Mouse (Mus musculus): ENCODE data around the gene 1500011B03Rik. TPM values are rescaled to one million over a fixed set of nuclear protein-coding genes. Genes with fewer than 3 reads are reported as not detected.
"Not testable (repeated sequence)": the region's sequence is repeated elsewhere in the genome, so short reads cannot be mapped to it uniquely, and the experiment has no call there.

1500011B03Rik gene
- 220 and 250 TPM in 2 replicates for polyA plus RNA-seq (2015; fragmentation: Nextera tagmentation; extraction: Ambion mirVana)

GRCm38 (mm10) chr5:114822796-114823688 lies at the start of gene 1500011B03Rik:
1500011B03Rik (minus strand) TSS chr5:114823468.
- 7% methylated on average over 53 of the region's 53 CpGs for WGBS
- peak; percentile 93 for ATAC-seq
- H3K4me2 ChIP-seq (ENCODE audit: low read length): peak within 1 kb of the TSS; percentile 55

GRCm38 (mm10) chr5:114865279-114865678 lies 42.0 kb upstream of the 1500011B03Rik start:
- H3K27me3 ChIP-seq (replicated peaks; ENCODE audit: control insufficient read depth, insufficient read depth, low read length): no peaks in the 10 kb centered on the region
- H3K9me3 ChIP-seq (ENCODE audit: control insufficient read depth, low read length): peaks cover 5% of the 10 kb centered on the region; the same call in 1 of the 2 replicates
- no peak overlapping the region for H3K4me3 ChIP-seq (replicated peaks; ENCODE audit: low read length)
- no peak for ATAC-seq
- no peaks in the 10 kb centered on the region for H3K36me3 ChIP-seq (ENCODE audit: control insufficient read depth, insufficient read depth)
- no peak overlapping the region for H3K9ac ChIP-seq (replicated peaks; ENCODE audit: low read depth, low read length)
- 84% methylated on average over 12 of the region's 12 CpGs for WGBS
- H3K4me1 ChIP-seq (replicated peaks; ENCODE audit: control insufficient read depth, insufficient read depth, low read length): no peaks in the 10 kb centered on the region
- no peak overlapping the region for H3K4me2 ChIP-seq (ENCODE audit: low read length)
- no peak overlapping the region for H3K27ac ChIP-seq (ENCODE audit: low read length)

More at GRCm38 (mm10) chr5:114822796-114823688, at the start of gene 1500011B03Rik:
- Histone ChIP-seq H3K9ac (replicated peaks; ENCODE audit: low read depth, low read length) (peak within 1 kb of the TSS; percentile 83), H3K36me3 (ENCODE audit: control insufficient read depth, insufficient read depth) (no peaks in the 10 kb centered on the region), H3K27me3 (replicated peaks; ENCODE audit: control insufficient read depth, insufficient read depth, low read length) (no peaks in the 10 kb centered on the region), H3K4me3 (replicated peaks; ENCODE audit: low read length) (peak within 1 kb of the TSS; percentile 86), H3K27ac (ENCODE audit: low read length) (peak within 1 kb of the TSS; percentile 91), H3K4me1 (replicated peaks; ENCODE audit: control insufficient read depth, insufficient read depth, low read length) (peaks cover 6% of the 10 kb centered on the region), H3K9me3 (ENCODE audit: control insufficient read depth, low read length) (no peaks in the 10 kb centered on the region)

- H3K27ac ChIP-seq (ENCODE audit: low read length): no peak overlapping the region
- WGBS: 81% methylated on average over 7 of the region's 7 CpGs
- peaks cover 5% of the 10 kb centered on the region; the same call in 1 of the 2 replicates for H3K9me3 ChIP-seq (ENCODE audit: control insufficient read depth, low read length)
- no peak overlapping the region for H3K9ac ChIP-seq (replicated peaks; ENCODE audit: low read depth, low read length)
- no peaks in the 10 kb centered on the region for H3K27me3 ChIP-seq (replicated peaks; ENCODE audit: control insufficient read depth, insufficient read depth, low read length)
- H3K4me2 ChIP-seq (ENCODE audit: low read length): no peak overlapping the region
- no peaks in the 10 kb centered on the region for H3K36me3 ChIP-seq (ENCODE audit: control insufficient read depth, insufficient read depth)
- H3K4me3 ChIP-seq (replicated peaks; ENCODE audit: low read length): no peak overlapping the region
- no peak for ATAC-seq
- no peaks in the 10 kb centered on the region for H3K4me1 ChIP-seq (replicated peaks; ENCODE audit: control insufficient read depth, insufficient read depth, low read length)
Observed at GRCm38 (mm10) chr5:114864813-114865212, 41.5 kb upstream of the 1500011B03Rik start.

- no peak for ATAC-seq
- Histone ChIP-seq H3K9ac (replicated peaks; ENCODE audit: low read depth, low read length) (no peak overlapping the region), H3K36me3 (ENCODE audit: control insufficient read depth, insufficient read depth) (no peaks in the 10 kb centered on the region), H3K9me3 (ENCODE audit: control insufficient read depth, low read length) (no peaks in the 10 kb centered on the region), H3K4me2 (ENCODE audit: low read length) (no peak overlapping the region), H3K4me3 (replicated peaks; ENCODE audit: low read length) (no peak overlapping the region), H3K27ac (ENCODE audit: low read length) (no peak overlapping the region), H3K4me1 (replicated peaks; ENCODE audit: control insufficient read depth, insufficient read depth, low read length) (peaks cover 4% of the 10 kb centered on the region; the same call in 1 of the 2 replicates), H3K27me3 (replicated peaks; ENCODE audit: control insufficient read depth, insufficient read depth, low read length) (no peaks in the 10 kb centered on the region)
- 69% methylated on average over 6 of the region's 6 CpGs for WGBS
Observed at GRCm38 (mm10) chr5:114861730-114862129, 38.5 kb upstream of the 1500011B03Rik start.

- H3K27ac ChIP-seq (ENCODE audit: low read length): no peak overlapping the region
- H3K9ac ChIP-seq (replicated peaks; ENCODE audit: low read depth, low read length): peak overlapping the region; percentile 62
- peak overlapping the region; percentile 67 for H3K4me2 ChIP-seq (ENCODE audit: low read length)
- ATAC-seq: peak; percentile 63; the same call in 1 of the 2 replicates
- WGBS: 4% methylated on average over 18 of the region's 18 CpGs
- no peaks in the 10 kb centered on the region for H3K36me3 ChIP-seq (ENCODE audit: control insufficient read depth, insufficient read depth)
- H3K27me3 ChIP-seq (replicated peaks; ENCODE audit: control insufficient read depth, insufficient read depth, low read length): no peaks in the 10 kb centered on the region
- peak overlapping the region; percentile 35 for H3K4me3 ChIP-seq (replicated peaks; ENCODE audit: low read length)
- H3K9me3 ChIP-seq (ENCODE audit: control insufficient read depth, low read length): no peaks in the 10 kb centered on the region
- peaks cover 4% of the 10 kb centered on the region; the same call in 1 of the 2 replicates for H3K4me1 ChIP-seq (replicated peaks; ENCODE audit: control insufficient read depth, insufficient read depth, low read length)
Observed at GRCm38 (mm10) chr5:114859253-114859652, 36.0 kb upstream of the 1500011B03Rik start.

- Histone ChIP-seq H3K4me3 (replicated peaks; ENCODE audit: low read length) (peak within 1 kb of the TSS; percentile 35), H3K27me3 (replicated peaks; ENCODE audit: control insufficient read depth, insufficient read depth, low read length) (no peaks in the 10 kb centered on the region), H3K9ac (replicated peaks; ENCODE audit: low read depth, low read length) (peak within 1 kb of the TSS; percentile 62), H3K9me3 (ENCODE audit: control insufficient read depth, low read length) (no peaks in the 10 kb centered on the region), H3K36me3 (ENCODE audit: control insufficient read depth, insufficient read depth) (no peaks in the 10 kb centered on the region), H3K27ac (ENCODE audit: low read length) (no peak within 1 kb of the TSS), H3K4me1 (replicated peaks; ENCODE audit: control insufficient read depth, insufficient read depth, low read length) (peaks cover 4% of the 10 kb centered on the region; the same call in 1 of the 2 replicates), H3K4me2 (ENCODE audit: low read length) (peak within 1 kb of the TSS; percentile 67)
- 84% methylated on average over 12 of the region's 12 CpGs for WGBS
- no peak for ATAC-seq
Observed at GRCm38 (mm10) chr5:114858582-114858981, 35.3 kb upstream of the 1500011B03Rik start, which contains the start of gene Gm9936. Gm9936 (minus strand) TSS chr5:114858682.

GRCm38 (mm10) chr5:114853364-114853763 lies 30.1 kb upstream of the 1500011B03Rik start, which contains the start of gene 4930519G04Rik:
4930519G04Rik (plus strand) TSS chr5:114853664.
- H3K36me3 ChIP-seq (ENCODE audit: control insufficient read depth, insufficient read depth); H3K4me3 ChIP-seq (replicated peaks; ENCODE audit: low read length); ATAC-seq; H3K4me2 ChIP-seq (ENCODE audit: low read length); H3K4me1 ChIP-seq (replicated peaks; ENCODE audit: control insufficient read depth, insufficient read depth, low read length); H3K27ac ChIP-seq (ENCODE audit: low read length); H3K9ac ChIP-seq (replicated peaks; ENCODE audit: low read depth, low read length); H3K27me3 ChIP-seq (replicated peaks; ENCODE audit: control insufficient read depth, insufficient read depth, low read length); H3K9me3 ChIP-seq (ENCODE audit: control insufficient read depth, low read length): not testable (repeated sequence)
- 74% methylated on average over 3 of the region's 5 CpGs for WGBS

- no peak for ATAC-seq
- Histone ChIP-seq H3K4me1 (replicated peaks; ENCODE audit: control insufficient read depth, insufficient read depth, low read length) (no peaks in the 10 kb centered on the region), H3K9ac (replicated peaks; ENCODE audit: low read depth, low read length) (no peak overlapping the region), H3K4me3 (replicated peaks; ENCODE audit: low read length) (no peak overlapping the region), H3K36me3 (ENCODE audit: control insufficient read depth, insufficient read depth) (no peaks in the 10 kb centered on the region), H3K4me2 (ENCODE audit: low read length) (no peak overlapping the region), H3K27me3 (replicated peaks; ENCODE audit: control insufficient read depth, insufficient read depth, low read length) (no peaks in the 10 kb centered on the region), H3K27ac (ENCODE audit: low read length) (no peak overlapping the region), H3K9me3 (ENCODE audit: control insufficient read depth, low read length) (no peaks in the 10 kb centered on the region)
- WGBS: 88% methylated on average over 20 of the region's 20 CpGs
Observed at GRCm38 (mm10) chr5:114851565-114852236, 28.4 kb upstream of the 1500011B03Rik start.

GRCm38 (mm10) chr5:114844371-114844770 lies 21.1 kb upstream of the 1500011B03Rik start:
- not testable (repeated sequence) for H3K9me3 ChIP-seq (ENCODE audit: control insufficient read depth, low read length); H3K27me3 ChIP-seq (replicated peaks; ENCODE audit: control insufficient read depth, insufficient read depth, low read length); H3K36me3 ChIP-seq (ENCODE audit: control insufficient read depth, insufficient read depth); H3K9ac ChIP-seq (replicated peaks; ENCODE audit: low read depth, low read length); H3K4me2 ChIP-seq (ENCODE audit: low read length); H3K4me1 ChIP-seq (replicated peaks; ENCODE audit: control insufficient read depth, insufficient read depth, low read length); H3K4me3 ChIP-seq (replicated peaks; ENCODE audit: low read length); ATAC-seq; H3K27ac ChIP-seq (ENCODE audit: low read length)
- WGBS: 43% methylated on average over 2 of the region's 2 CpGs

Data from forebrain, embryonic 16.5 days (tissue).